Mouse (Mus musculus): ENCODE measurements around the gene Stx8.
A peak's percentile ranks its signal among the peaks of the same experiment; 100 is the strongest.

Gene Stx8

GRCm38 (mm10) chr11:67975252-67975651 lies 9.3 kb downstream of the Stx8 start:
- peak in 1 of 2 experiments; percentile 30 for DNase-seq (ENCODE audit: low spot score in 2 of 2)

- no peak for DNase-seq (ENCODE audit: low spot score in 2 of 2)
Measured at GRCm38 (mm10) chr11:67983564-67983963, 17.6 kb downstream of the Stx8 start.

- DNase-seq (ENCODE audit: low spot score in 2 of 2), result no peak
Measured at GRCm38 (mm10) chr11:67991240-67991639, 25.2 kb downstream of the Stx8 start.

GRCm38 (mm10) chr11:67995965-67996364 lies 30.0 kb downstream of the Stx8 start:
- DNase-seq (ENCODE audit: low spot score in 2 of 2), result no peak

GRCm38 (mm10) chr11:67998905-67999304 lies 32.9 kb downstream of the Stx8 start:
- no peak for DNase-seq (ENCODE audit: low spot score in 2 of 2)

GRCm38 (mm10) chr11:67999629-68000028 lies 33.6 kb downstream of the Stx8 start:
- DNase-seq (ENCODE audit: low spot score in 2 of 2), result no peak

GRCm38 (mm10) chr11:68004191-68004590 lies 38.2 kb downstream of the Stx8 start:
- DNase-seq (ENCODE audit: low spot score in 2 of 2), result peak; percentile 32 to 71

- DNase-seq (ENCODE audit: low spot score in 2 of 2), result no peak
Measured at GRCm38 (mm10) chr11:68006216-68006789, 40.3 kb downstream of the Stx8 start.

- DNase-seq (ENCODE audit: low spot score in 2 of 2), result no peak
Measured at GRCm38 (mm10) chr11:68007645-68008044, 41.7 kb downstream of the Stx8 start.

- no peak for DNase-seq (ENCODE audit: low spot score in 2 of 2)
Measured at GRCm38 (mm10) chr11:68009377-68009776, 43.4 kb downstream of the Stx8 start.

- no peak for DNase-seq (ENCODE audit: low spot score in 2 of 2)
Measured at GRCm38 (mm10) chr11:68012207-68012606, 46.2 kb downstream of the Stx8 start.

GRCm38 (mm10) chr11:68018191-68018590 lies 52.2 kb downstream of the Stx8 start:
- no peak for DNase-seq (ENCODE audit: low spot score in 2 of 2)

GRCm38 (mm10) chr11:68019156-68019555 lies 53.2 kb downstream of the Stx8 start:
- DNase-seq (ENCODE audit: low spot score in 2 of 2), result no peak

GRCm38 (mm10) chr11:68021976-68022375 lies 56.0 kb downstream of the Stx8 start:
- DNase-seq (ENCODE audit: low spot score in 2 of 2), result no peak

- no peak for DNase-seq (ENCODE audit: low spot score in 2 of 2)
Measured at GRCm38 (mm10) chr11:68022895-68023294, 56.9 kb downstream of the Stx8 start.

GRCm38 (mm10) chr11:68023811-68024369 lies 57.9 kb downstream of the Stx8 start:
- DNase-seq (ENCODE audit: low spot score in 2 of 2), result no peak

GRCm38 (mm10) chr11:68026590-68026989 lies 60.6 kb downstream of the Stx8 start:
- no peak for DNase-seq (ENCODE audit: low spot score in 2 of 2)

- no peak for DNase-seq (ENCODE audit: low spot score in 2 of 2)
Measured at GRCm38 (mm10) chr11:68029079-68029478, 63.1 kb downstream of the Stx8 start.

GRCm38 (mm10) chr11:68029871-68030270 lies 63.9 kb downstream of the Stx8 start:
- no peak for DNase-seq (ENCODE audit: low spot score in 2 of 2)

- no peak for DNase-seq (ENCODE audit: low spot score in 2 of 2)
Measured at GRCm38 (mm10) chr11:68030771-68031170, 64.8 kb downstream of the Stx8 start.

- DNase-seq (ENCODE audit: low spot score in 2 of 2), result no peak
Measured at GRCm38 (mm10) chr11:68032448-68032847, 66.5 kb downstream of the Stx8 start.

GRCm38 (mm10) chr11:68033331-68033926 lies 67.4 kb downstream of the Stx8 start:
- DNase-seq (ENCODE audit: low spot score in 2 of 2), result no peak

GRCm38 (mm10) chr11:68034422-68034821 lies 68.4 kb downstream of the Stx8 start:
- DNase-seq (ENCODE audit: low spot score in 2 of 2), result no peak

All from spleen, postnatal 10 days (tissue).